Mouse (Mus musculus): Measurements from ENCODE around the gene Phf21a.

GRCm38 (mm10) chr2:92052188-92052587, 40.7 kb upstream of the Phf21a start:
- TF ChIP-seq GATA1 (IDR thresholded peaks at IDR 0.05; ENCODE audit: low read length) (no peak), TAL1 (IDR thresholded peaks at IDR 0.05; ENCODE audit: low read length) (no peak)
